Mouse (Mus musculus): Measurements from ENCODE around the gene Gmds. TPM values are rescaled to one million over a fixed set of nuclear protein-coding genes. Genes with fewer than 3 reads are reported as not detected.
A peak's percentile ranks its signal among the peaks of the same experiment; 100 is the strongest.

Gmds gene
- polyA plus RNA-seq, 1 experiment from 2014 or later = 41.0 TPM

GRCm38 (mm10) chr13:31849258-31849971 is 489.1 kb downstream of the Gmds start:
- no peaks in the 10 kb centered on the region for H3K9me3 ChIP-seq
- WGBS = 37% methylated on average over 5 of the region's 5 CpGs
- peaks cover 5% of the 10 kb centered on the region; the same call in 1 of the 2 replicates for H3K27me3 ChIP-seq
- H3K4me1 ChIP-seq = peaks cover 4% of the 10 kb centered on the region; the same call in 1 of the 2 replicates
- H3K4me3 ChIP-seq = no peak overlapping the region
- no peak overlapping the region for H3K4me2 ChIP-seq
- no peak overlapping the region for H3K9ac ChIP-seq
- H3K36me3 ChIP-seq = no peaks in the 10 kb centered on the region
- no peak for ATAC-seq (ENCODE audit: insufficient number of reproducible peaks, insufficient read depth, low FRiP score, low TSS enrichment, low read depth)
- H3K27ac ChIP-seq = no peak overlapping the region

GRCm38 (mm10) chr13:31835802-31836201 is 502.7 kb downstream of the Gmds start:
- H3K4me2 ChIP-seq = no peak overlapping the region
- no peaks in the 10 kb centered on the region for H3K9me3 ChIP-seq
- H3K27ac ChIP-seq = no peak overlapping the region
- no peak overlapping the region for H3K9ac ChIP-seq
- H3K4me3 ChIP-seq = no peak overlapping the region
- 0 out of 2 replicates have a peak, but pooled peaks cover 4% of the 10 kb centered on the region for H3K4me1 ChIP-seq
- no peaks in the 10 kb centered on the region for H3K36me3 ChIP-seq
- H3K27me3 ChIP-seq = no peaks in the 10 kb centered on the region
- ATAC-seq (ENCODE audit: insufficient number of reproducible peaks, insufficient read depth, low FRiP score, low TSS enrichment, low read depth) = no peak
- 76% methylated on average over 4 of the region's 4 CpGs for WGBS

- no peak overlapping the region for H3K4me3 ChIP-seq
- H3K27ac ChIP-seq = no peak overlapping the region
- peaks cover 3% of the 10 kb centered on the region for H3K4me1 ChIP-seq
- no peaks in the 10 kb centered on the region for H3K36me3 ChIP-seq
- H3K9ac ChIP-seq = no peak overlapping the region
- H3K9me3 ChIP-seq = no peaks in the 10 kb centered on the region
- H3K27me3 ChIP-seq = peaks cover 7% of the 10 kb centered on the region; the same call in 1 of the 2 replicates
- WGBS = 69% methylated on average over 9 of the region's 9 CpGs
- H3K4me2 ChIP-seq = no peak overlapping the region
- ATAC-seq (ENCODE audit: insufficient number of reproducible peaks, insufficient read depth, low FRiP score, low TSS enrichment, low read depth) = no peak
Measured at GRCm38 (mm10) chr13:31830332-31830731, 508.2 kb downstream of the Gmds start.

GRCm38 (mm10) chr13:31828446-31828845 is 510.1 kb downstream of the Gmds start:
- Histone ChIP-seq H3K4me3 (no peak overlapping the region), H3K4me1 (peaks cover 13% of the 10 kb centered on the region), H3K9ac (no peak overlapping the region), H3K9me3 (no peaks in the 10 kb centered on the region), H3K4me2 (no peak overlapping the region), H3K27ac (no peak overlapping the region), H3K36me3 (no peaks in the 10 kb centered on the region), H3K27me3 (peaks cover 8% of the 10 kb centered on the region; the same call in 1 of the 2 replicates)
- 85% methylated on average over 4 of the region's 4 CpGs for WGBS
- no peak for ATAC-seq (ENCODE audit: insufficient number of reproducible peaks, insufficient read depth, low FRiP score, low TSS enrichment, low read depth)

- no peak for ATAC-seq (ENCODE audit: insufficient number of reproducible peaks, insufficient read depth, low FRiP score, low TSS enrichment, low read depth)
- Histone ChIP-seq H3K9me3 (no peaks in the 10 kb centered on the region), H3K36me3 (no peaks in the 10 kb centered on the region), H3K4me2 (no peak overlapping the region), H3K9ac (no peak overlapping the region), H3K27ac (no peak overlapping the region), H3K4me1 (peaks cover 16% of the 10 kb centered on the region), H3K4me3 (no peak overlapping the region), H3K27me3 (peaks cover 10% of the 10 kb centered on the region; the same call in 1 of the 2 replicates)
- WGBS = 57% methylated on average over 3 of the region's 3 CpGs
Measured at GRCm38 (mm10) chr13:31827820-31828332, 510.7 kb downstream of the Gmds start.

- Histone ChIP-seq H3K4me1 (peaks cover 22% of the 10 kb centered on the region), H3K9me3 (no peaks in the 10 kb centered on the region), H3K4me3 (no peak overlapping the region), H3K36me3 (no peaks in the 10 kb centered on the region), H3K27ac (no peak overlapping the region), H3K4me2 (no peak overlapping the region), H3K9ac (no peak overlapping the region), H3K27me3 (peaks cover 10% of the 10 kb centered on the region; the same call in 1 of the 2 replicates)
- 81% methylated on average over 5 of the region's 5 CpGs for WGBS
- no peak for ATAC-seq (ENCODE audit: insufficient number of reproducible peaks, insufficient read depth, low FRiP score, low TSS enrichment, low read depth)
Measured at GRCm38 (mm10) chr13:31827160-31827559, 511.4 kb downstream of the Gmds start.

GRCm38 (mm10) chr13:31825180-31825579 is 513.4 kb downstream of the Gmds start:
- ATAC-seq (ENCODE audit: insufficient number of reproducible peaks, insufficient read depth, low FRiP score, low TSS enrichment, low read depth) = no peak
- H3K27me3 ChIP-seq = peaks cover 24% of the 10 kb centered on the region
- H3K4me1 ChIP-seq = peaks cover 39% of the 10 kb centered on the region

GRCm38 (mm10) chr13:31823316-31823715 is 515.2 kb downstream of the Gmds start:
- Histone ChIP-seq H3K4me1 (peaks cover 56% of the 10 kb centered on the region), H3K9me3 (no peaks in the 10 kb centered on the region), H3K9ac (no peak overlapping the region), H3K4me2 (no peak overlapping the region), H3K27me3 (peaks cover 39% of the 10 kb centered on the region), H3K36me3 (no peaks in the 10 kb centered on the region), H3K27ac (no peak overlapping the region), H3K4me3 (no peak overlapping the region)
- no peak for ATAC-seq (ENCODE audit: insufficient number of reproducible peaks, insufficient read depth, low FRiP score, low TSS enrichment, low read depth)
- WGBS = 16% methylated on average over 5 of the region's 5 CpGs

More at GRCm38 (mm10) chr13:31825180-31825579, 513.4 kb downstream of the Gmds start:
- Histone ChIP-seq H3K36me3 (no peaks in the 10 kb centered on the region), H3K4me2 (no peak overlapping the region), H3K9ac (no peak overlapping the region), H3K27ac (no peak overlapping the region), H3K9me3 (no peaks in the 10 kb centered on the region), H3K4me3 (no peak overlapping the region)
- 77% methylated on average over 1 of the region's 1 CpGs for WGBS

- Histone ChIP-seq H3K27me3 (peaks cover 53% of the 10 kb centered on the region), H3K27ac (peak overlapping the region; percentile 48), H3K4me2 (peak overlapping the region; percentile 62), H3K4me3 (peak overlapping the region; percentile 32), H3K9me3 (no peaks in the 10 kb centered on the region), H3K9ac (peak overlapping the region; percentile 67), H3K4me1 (peaks cover 65% of the 10 kb centered on the region), H3K36me3 (no peaks in the 10 kb centered on the region)
- 19% methylated on average over 6 of the region's 6 CpGs for WGBS
- ATAC-seq (ENCODE audit: insufficient number of reproducible peaks, insufficient read depth, low FRiP score, low TSS enrichment, low read depth) = no peak
Measured at GRCm38 (mm10) chr13:31821050-31821449, 517.5 kb downstream of the Gmds start.

GRCm38 (mm10) chr13:31820587-31821017 is 517.9 kb downstream of the Gmds start:
- peaks cover 58% of the 10 kb centered on the region for H3K27me3 ChIP-seq
- peak overlapping the region; percentile 48 for H3K27ac ChIP-seq
- peaks cover 69% of the 10 kb centered on the region for H3K4me1 ChIP-seq
- H3K4me2 ChIP-seq = peak overlapping the region; percentile 62
- WGBS = 3% methylated on average over 16 of the region's 16 CpGs
- ATAC-seq (ENCODE audit: insufficient number of reproducible peaks, insufficient read depth, low FRiP score, low TSS enrichment, low read depth) = no peak
- peak overlapping the region; percentile 32 for H3K4me3 ChIP-seq
- H3K9ac ChIP-seq = peak overlapping the region; percentile 67
- H3K9me3 ChIP-seq = no peaks in the 10 kb centered on the region
- H3K36me3 ChIP-seq = no peaks in the 10 kb centered on the region

- 39% methylated on average over 14 of the region's 14 CpGs for WGBS
- H3K36me3 ChIP-seq = no peaks in the 10 kb centered on the region
- peak overlapping the region; percentile 14; the same call in 1 of the 2 replicates for H3K4me2 ChIP-seq
- ATAC-seq (ENCODE audit: insufficient number of reproducible peaks, insufficient read depth, low FRiP score, low TSS enrichment, low read depth) = no peak
- no peak overlapping the region for H3K27ac ChIP-seq
- H3K27me3 ChIP-seq = peaks cover 66% of the 10 kb centered on the region
- H3K9ac ChIP-seq = no peak overlapping the region
- H3K4me3 ChIP-seq = no peak overlapping the region
- H3K9me3 ChIP-seq = no peaks in the 10 kb centered on the region
- H3K4me1 ChIP-seq = peaks cover 69% of the 10 kb centered on the region
Measured at GRCm38 (mm10) chr13:31819664-31820405, 518.7 kb downstream of the Gmds start.

Measured in embryonic facial prominence, embryonic 13.5 days (tissue).